Mouse (Mus musculus) macrophage (primary cell): Measurements from ENCODE around the gene Dock8. TPM values are rescaled to one million over a fixed set of nuclear protein-coding genes. Genes with fewer than 3 reads are reported as not detected.

Experiments
- H3K27ac ChIP-seq: fragments of 350-480 bp; formaldehyde crosslinking; 2 replicates; pipeline ENCODE4 v1.9.0; 2021
- H3K36me3 ChIP-seq: fragments of 350-480 bp; formaldehyde crosslinking; 2 replicates; pipeline ENCODE4 v1.9.0; 2021; ENCODE audit errors: inconsistent target
- H3K4me3 ChIP-seq: fragments of 350-480 bp; formaldehyde crosslinking; 2 replicates; pipeline ENCODE4 v1.9.0; 2021; ENCODE audit errors: inconsistent target
- H3K79me2 ChIP-seq: fragments of 350-480 bp; formaldehyde crosslinking; 2 replicates; pipeline ENCODE4 v1.9.0; 2021; ENCODE audit errors: inconsistent target
- WGBS: methylation state at CpG from one replicate; pipeline ENCODE4 v1.1.7; 2026; ENCODE audit warnings: inconsistent platforms; ENCODE audit not compliant: missing documents; 5-methylcytosine and 5-hydroxymethylcytosine counted together
- polyA plus RNA-seq: library from polyadenylated mRNA; stranded (reverse); fragments of 250-400 nt; gene quantifications from 3 replicates; pipeline ENCODE4 v1.2.4, GENCODE M21; 2018; ENCODE audit warnings: inconsistent platforms

Gene Dock8
- polyA plus RNA-seq, 1 experiment from 2014 or later, result 41.2 TPM

DNA sequence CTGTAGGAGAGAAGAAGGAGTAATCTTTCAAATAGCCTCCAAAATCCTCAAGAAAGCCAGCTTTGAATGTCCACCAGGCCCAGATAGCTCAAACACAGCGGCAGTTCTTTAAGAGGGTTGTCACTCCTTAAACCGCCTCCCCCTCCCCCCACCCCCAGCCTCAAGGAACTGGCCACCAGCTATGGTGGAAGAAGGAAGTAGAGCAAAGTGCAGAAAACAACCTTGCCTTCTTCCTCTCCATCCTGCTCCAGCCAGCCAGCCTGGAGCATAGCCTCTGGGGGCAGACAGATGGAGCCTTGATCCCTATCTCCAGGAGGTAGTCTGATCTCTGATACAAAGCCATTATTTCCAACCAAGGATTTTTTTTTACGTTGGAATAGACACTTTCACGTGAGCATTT lies 12.0 kb upstream of the Dock8 start:
- peak overlapping the region; percentile 86 for H3K27ac ChIP-seq
- no peaks in the 10 kb centered on the region for H3K36me3 ChIP-seq
- H3K4me3 ChIP-seq, result no peak overlapping the region
- H3K79me2 ChIP-seq, result no peaks in the 10 kb centered on the region
- 16% methylated on average over 4 of the region's 4 CpGs for WGBS

DNA sequence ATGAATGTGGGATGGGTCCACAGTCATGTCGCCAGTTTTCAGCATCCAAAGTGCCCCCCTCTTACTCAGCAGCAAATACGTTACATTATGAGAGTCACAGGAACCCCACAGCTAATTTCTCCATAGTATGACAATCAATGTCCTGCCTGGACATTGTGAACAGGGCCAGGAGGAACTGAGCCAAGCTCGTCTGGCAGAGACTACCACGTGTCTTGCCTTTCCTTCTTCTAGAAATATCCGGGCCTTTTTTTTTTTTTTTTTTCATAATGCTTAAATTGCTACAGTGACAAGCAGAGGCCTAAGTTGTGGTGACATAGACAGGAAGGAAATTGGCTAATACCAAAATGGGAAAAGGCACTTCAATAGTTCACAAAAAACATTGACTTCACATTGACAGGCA lies 10.5 kb upstream of the Dock8 start:
- H3K27ac ChIP-seq, result peak overlapping the region; percentile 86
- H3K36me3 ChIP-seq, result no peaks in the 10 kb centered on the region
- no peak overlapping the region for H3K4me3 ChIP-seq
- no peaks in the 10 kb centered on the region for H3K79me2 ChIP-seq
- WGBS, result 10% methylated on average over 5 of the region's 5 CpGs

- H3K27ac ChIP-seq, result peak overlapping the region; percentile 86
- H3K4me3 ChIP-seq, result no peak overlapping the region
- H3K79me2 ChIP-seq, result no peaks in the 10 kb centered on the region
- WGBS, result 24% methylated on average over 7 of the region's 7 CpGs
- no peaks in the 10 kb centered on the region for H3K36me3 ChIP-seq
Observed at GRCm38 (mm10) chr19:24990138-24990822, 9.1 kb upstream of the Dock8 start.

- Histone ChIP-seq H3K79me2 (peaks cover 5% of the 10 kb centered on the region; the same call in 1 of the 2 replicates), H3K36me3 (no peaks in the 10 kb centered on the region), H3K27ac (no peak overlapping the region), H3K4me3 (no peak overlapping the region)
- WGBS, result 84% methylated on average over 6 of the region's 6 CpGs
Observed at GRCm38 (mm10) chr19:24993526-24993925, 5.8 kb upstream of the Dock8 start.

- Histone ChIP-seq H3K79me2 (peaks cover 12% of the 10 kb centered on the region), H3K4me3 (no peak overlapping the region), H3K27ac (peak overlapping the region; percentile 72), H3K36me3 (no peaks in the 10 kb centered on the region)
- WGBS, result 16% methylated on average over 8 of the region's 8 CpGs
Observed at GRCm38 (mm10) chr19:24994900-24995299, 4.4 kb upstream of the Dock8 start.

DNA sequence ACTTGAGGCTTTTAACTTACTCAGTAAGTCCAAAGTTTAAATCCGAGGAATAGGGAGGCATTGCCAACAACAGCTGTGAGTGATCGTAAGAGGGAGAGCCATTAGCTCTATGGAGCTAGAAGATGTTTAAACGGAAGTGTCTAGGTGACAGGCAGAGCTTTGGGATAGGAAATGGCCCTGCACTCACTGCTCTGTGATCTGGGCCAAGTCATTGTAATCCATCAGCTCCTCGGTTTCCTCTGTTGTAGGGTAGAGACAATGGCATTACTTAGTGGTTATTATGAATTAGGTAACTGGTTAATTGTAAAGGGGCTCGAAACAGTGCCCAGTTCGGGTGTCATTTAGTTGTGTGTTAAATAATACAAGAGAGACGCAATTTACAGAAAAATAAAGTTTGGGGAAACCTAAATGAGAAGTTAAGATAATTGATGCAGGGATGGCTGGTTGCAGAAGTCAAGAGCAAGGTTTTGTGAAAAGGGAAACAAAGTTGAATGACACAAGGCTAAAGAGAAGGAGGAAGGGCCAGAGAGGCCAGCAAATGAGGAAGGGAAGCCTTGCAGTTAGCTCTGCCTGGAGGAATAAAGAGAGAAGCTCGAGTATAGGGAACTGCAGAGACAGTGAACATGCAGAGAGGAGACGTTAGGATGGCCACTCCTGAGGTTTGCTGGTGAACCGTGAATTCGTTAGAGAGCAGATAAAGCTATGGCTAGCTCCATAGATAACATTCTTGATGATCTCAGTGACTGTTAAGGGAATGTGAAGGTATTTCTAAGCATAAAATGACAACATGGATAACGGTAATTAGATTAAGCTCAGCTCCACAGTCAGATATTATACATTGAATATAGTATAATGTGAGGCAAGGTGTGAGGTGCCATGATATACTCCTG lies 2.3 kb upstream of the Dock8 start:
- no peak overlapping the region for H3K4me3 ChIP-seq
- WGBS, result 37% methylated on average over 12 of the region's 12 CpGs
- H3K27ac ChIP-seq, result peak overlapping the region; percentile 72
- H3K79me2 ChIP-seq, result peaks cover 33% of the 10 kb centered on the region
- H3K36me3 ChIP-seq, result no peaks in the 10 kb centered on the region

DNA sequence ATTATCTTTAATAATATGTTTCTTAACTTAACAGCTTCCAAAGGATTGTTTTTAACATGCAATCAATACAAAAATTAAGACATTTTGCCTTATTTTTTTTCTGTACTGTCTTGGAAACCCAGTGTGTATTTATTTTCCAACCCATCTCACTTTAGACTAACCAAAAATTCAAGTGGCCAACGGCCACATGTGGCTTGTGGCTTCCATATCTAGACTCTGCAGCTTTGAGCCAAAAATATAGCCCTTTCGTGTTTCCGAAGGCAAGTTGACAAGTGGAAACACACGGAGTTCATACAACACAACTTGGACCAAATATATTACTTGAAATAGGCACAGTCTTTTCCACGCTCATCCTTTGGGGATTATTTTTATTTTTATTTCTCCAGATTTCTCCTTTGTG lies 773 bp upstream of the Dock8 start:
- Histone ChIP-seq H3K36me3 (no peaks in the 10 kb centered on the region), H3K27ac (peak overlapping the region; percentile 72), H3K79me2 (peaks cover 48% of the 10 kb centered on the region), H3K4me3 (peak overlapping the region; percentile 37)
- WGBS, result 9% methylated on average over 5 of the region's 5 CpGs

DNA sequence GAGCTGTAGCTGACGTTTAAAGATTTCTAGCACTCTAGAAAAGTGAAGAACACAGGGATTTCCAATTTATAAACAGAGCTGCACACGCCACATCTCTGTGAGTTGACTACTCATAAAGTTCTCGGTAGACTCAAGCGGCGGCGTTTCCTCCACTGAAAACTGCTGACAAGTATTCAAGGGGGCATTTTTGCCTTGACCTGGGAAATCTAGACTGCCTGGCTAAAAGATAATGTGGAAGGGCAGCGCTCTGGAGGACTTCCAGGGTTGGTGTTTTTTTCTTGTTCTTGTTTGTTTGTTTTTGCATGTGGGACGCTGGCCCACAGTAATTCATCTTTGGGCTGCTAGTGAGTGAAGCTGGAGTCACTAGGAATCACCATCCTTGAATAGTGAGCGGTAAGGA lies 819 bp downstream of the Dock8 start:
- Histone ChIP-seq H3K4me3 (peak overlapping the region; percentile 77), H3K36me3 (no peaks in the 10 kb centered on the region), H3K27ac (peak overlapping the region; percentile 91), H3K79me2 (peaks cover 64% of the 10 kb centered on the region)
- WGBS, result 4% methylated on average over 9 of the region's 9 CpGs

DNA sequence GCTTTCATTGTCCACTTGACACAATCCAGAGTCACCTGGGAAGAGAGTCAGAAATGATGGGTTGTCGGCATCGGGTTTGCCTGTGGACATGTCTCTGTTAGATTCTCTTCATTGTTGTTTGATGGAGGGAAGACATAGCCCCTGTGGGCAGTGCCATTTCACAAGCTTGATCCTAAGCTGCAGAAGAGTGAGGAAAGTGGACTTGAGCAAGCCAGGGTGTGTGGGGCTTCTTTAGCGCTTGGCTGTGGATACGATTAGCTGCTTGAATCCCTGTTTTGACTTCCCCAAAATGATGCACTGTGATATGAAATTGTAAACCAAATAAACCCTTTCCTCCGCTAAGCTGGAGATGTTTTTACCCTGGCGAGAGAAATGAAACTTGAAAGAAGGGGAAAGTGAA lies 2.7 kb downstream of the Dock8 start:
- peak overlapping the region; percentile 77 for H3K4me3 ChIP-seq
- 27% methylated on average over 5 of the region's 6 CpGs for WGBS
- peak overlapping the region; percentile 91 for H3K27ac ChIP-seq
- peaks cover 83% of the 10 kb centered on the region for H3K79me2 ChIP-seq
- no peaks in the 10 kb centered on the region for H3K36me3 ChIP-seq

GRCm38 (mm10) chr19:25002828-25003227 lies 3.5 kb downstream of the Dock8 start:
- Histone ChIP-seq H3K4me3 (peak overlapping the region; percentile 77; the same call in 1 of the 2 replicates), H3K36me3 (no peaks in the 10 kb centered on the region), H3K27ac (peak overlapping the region; percentile 91), H3K79me2 (peaks cover 91% of the 10 kb centered on the region)
- 13% methylated on average over 3 of the region's 3 CpGs for WGBS

DNA sequence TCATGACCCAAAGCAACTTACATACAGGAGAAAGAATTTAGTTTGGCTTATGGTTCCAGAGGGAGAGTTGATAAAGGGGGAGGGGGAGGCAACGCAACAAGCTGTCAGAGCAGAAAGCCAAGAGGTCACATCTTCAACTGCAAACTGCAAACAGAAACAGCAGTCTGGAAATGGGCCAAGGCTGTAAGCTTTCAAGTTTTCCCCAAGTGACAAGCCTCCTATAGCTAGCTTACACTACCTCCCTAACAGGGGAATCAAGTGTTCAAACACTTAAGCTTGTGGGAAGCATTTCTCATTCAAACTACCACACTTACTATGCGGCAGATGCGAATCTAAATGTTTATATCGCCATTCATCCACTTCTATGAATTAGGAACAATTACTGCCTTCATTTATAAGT lies 4.5 kb downstream of the Dock8 start:
- Histone ChIP-seq H3K4me3 (no peak overlapping the region), H3K27ac (no peak overlapping the region), H3K36me3 (no peaks in the 10 kb centered on the region), H3K79me2 (peaks cover 93% of the 10 kb centered on the region)
- 85% methylated on average over 4 of the region's 4 CpGs for WGBS

DNA sequence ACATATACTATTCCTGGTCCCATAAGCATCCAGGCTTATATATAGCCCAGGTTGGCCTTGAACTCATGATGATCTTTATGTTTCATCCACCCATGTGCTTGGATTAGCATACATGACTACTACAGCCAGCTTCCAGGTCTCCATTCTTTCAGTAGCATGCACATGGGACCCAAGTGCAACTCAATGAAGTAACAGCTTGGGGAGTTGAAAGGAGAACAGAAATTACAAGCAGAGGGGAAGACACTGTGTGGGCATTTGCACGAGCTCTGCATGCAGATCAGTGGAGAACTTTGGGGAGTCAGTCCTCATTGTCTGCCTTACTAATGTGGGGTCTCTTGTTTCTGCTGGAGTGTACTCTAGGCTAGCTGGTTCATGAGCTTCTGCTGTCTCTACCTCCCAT lies 7.4 kb downstream of the Dock8 start:
- 17% methylated on average over 1 of the region's 1 CpGs for WGBS
- Histone ChIP-seq H3K36me3 (no peaks in the 10 kb centered on the region), H3K27ac (no peak overlapping the region), H3K79me2 (peaks cover 100% of the 10 kb centered on the region), H3K4me3 (no peak overlapping the region)

- Histone ChIP-seq H3K79me2 (peaks cover 100% of the 10 kb centered on the region), H3K4me3 (no peak overlapping the region), H3K36me3 (no peaks in the 10 kb centered on the region), H3K27ac (no peak overlapping the region)
- 55% methylated on average over 2 of the region's 2 CpGs for WGBS
Observed at GRCm38 (mm10) chr19:25008509-25008908, 9.2 kb downstream of the Dock8 start.

DNA sequence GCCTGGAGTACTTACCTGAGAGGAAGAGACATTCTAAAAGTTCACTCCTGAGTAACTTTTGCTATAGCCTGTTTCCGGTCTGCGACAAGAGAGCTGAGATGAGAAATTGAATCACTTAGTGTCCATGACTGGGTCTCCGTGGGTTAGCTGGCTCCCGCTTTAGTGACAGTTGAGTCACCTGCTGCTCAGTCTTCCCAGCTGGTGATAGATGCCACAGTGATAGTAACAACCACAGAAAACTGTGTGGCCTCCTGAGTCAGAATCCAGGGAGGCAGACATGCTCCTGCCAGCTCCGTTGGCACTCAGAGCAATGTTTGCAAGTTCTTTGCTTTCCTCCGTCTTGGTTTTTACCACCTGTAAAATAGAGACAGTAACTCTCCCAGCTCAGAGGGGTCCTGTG lies 23.4 kb downstream of the Dock8 start:
- WGBS, result 94% methylated on average over 6 of the region's 6 CpGs
- H3K27ac ChIP-seq, result no peak overlapping the region
- peaks cover 18% of the 10 kb centered on the region; the same call in 1 of the 2 replicates for H3K36me3 ChIP-seq
- H3K79me2 ChIP-seq, result peaks cover 100% of the 10 kb centered on the region
- H3K4me3 ChIP-seq, result no peak overlapping the region

DNA sequence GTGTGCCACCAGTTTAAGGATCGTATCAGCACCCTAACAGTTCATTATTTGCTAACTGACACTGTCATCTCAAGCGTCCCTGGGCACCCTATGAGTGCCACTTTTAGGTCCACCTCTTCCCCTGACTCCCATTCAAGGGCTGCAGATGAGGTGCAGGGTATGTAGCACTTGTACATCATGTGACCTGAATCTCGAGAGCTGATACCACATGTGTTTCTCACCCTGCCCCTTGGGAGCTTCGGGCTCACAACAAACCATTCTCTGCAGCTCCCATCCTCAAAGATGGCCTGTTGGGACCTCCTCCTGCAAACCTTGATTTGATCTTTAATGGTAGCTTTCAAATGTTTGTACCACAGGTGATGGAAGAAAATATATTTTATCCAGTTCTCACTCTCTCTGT lies 32.4 kb downstream of the Dock8 start:
- H3K79me2 ChIP-seq, result peaks cover 99% of the 10 kb centered on the region
- H3K36me3 ChIP-seq, result 0 out of 2 replicates have a peak, but pooled peaks cover 10% of the 10 kb centered on the region
- WGBS, result 93% methylated on average over 4 of the region's 4 CpGs

More for the DNA sequence above, 32.4 kb downstream of the Dock8 start:
- H3K4me3 ChIP-seq, result no peak overlapping the region
- no peak overlapping the region for H3K27ac ChIP-seq
